Mouse (Mus musculus) G1E-ER4 (cell line): ENCODE measurements around the gene Med13l. TPM values are rescaled to one million over a fixed set of nuclear protein-coding genes. Genes with fewer than 3 reads are reported as not detected.

Source experiments
- GATA1 ChIP-seq: IDR thresholded peaks from one replicate; pipeline ENCODE4 v1.8.0; 2012; ENCODE audit warnings: low read length, inconsistent platforms
- polyA plus RNA-seq: library from polyadenylated mRNA; stranded (reverse); fragments of >175 nt; gene quantifications from 2 replicates; pipeline ENCODE4 v1.2.3, GENCODE M21; 2012

Gene Med13l
- polyA plus RNA-seq, 1 experiment: 4.9 TPM

GRCm38 (mm10) chr5:118649215-118650006 lies 88.9 kb downstream of the Med13l start:
- TF ChIP-seq GATA1: no peak

GRCm38 (mm10) chr5:118650007-118650548 lies 89.6 kb downstream of the Med13l start:
- TF ChIP-seq GATA1: no peak

- TF ChIP-seq GATA1: no peak
Observed at GRCm38 (mm10) chr5:118650746-118651145, 90.3 kb downstream of the Med13l start.

GRCm38 (mm10) chr5:118652611-118653010 lies 92.1 kb downstream of the Med13l start:
- no peak for TF ChIP-seq GATA1

GRCm38 (mm10) chr5:118654599-118654998 lies 94.1 kb downstream of the Med13l start:
- TF ChIP-seq GATA1: no peak

- TF ChIP-seq GATA1: no peak
Observed at GRCm38 (mm10) chr5:118655025-118655424, 94.5 kb downstream of the Med13l start.

- TF ChIP-seq GATA1: no peak
Observed at GRCm38 (mm10) chr5:118655428-118655827, 94.9 kb downstream of the Med13l start.

- no peak for TF ChIP-seq GATA1
Observed at GRCm38 (mm10) chr5:118655966-118656365, 95.5 kb downstream of the Med13l start.

- TF ChIP-seq GATA1: no peak
Observed at GRCm38 (mm10) chr5:118658256-118658837, 97.9 kb downstream of the Med13l start.

- TF ChIP-seq GATA1: no peak
Observed at GRCm38 (mm10) chr5:118659713-118660112, 99.2 kb downstream of the Med13l start.

GRCm38 (mm10) chr5:118661751-118662150 lies 101.3 kb downstream of the Med13l start:
- TF ChIP-seq GATA1: no peak

- no peak for TF ChIP-seq GATA1
Observed at GRCm38 (mm10) chr5:118663999-118664398, 103.5 kb downstream of the Med13l start.

- no peak for TF ChIP-seq GATA1
Observed at GRCm38 (mm10) chr5:118665023-118665422, 104.5 kb downstream of the Med13l start.

- TF ChIP-seq GATA1: no peak
Observed at GRCm38 (mm10) chr5:118666437-118667207, 106.1 kb downstream of the Med13l start.

GRCm38 (mm10) chr5:118667863-118668262 lies 107.4 kb downstream of the Med13l start:
- no peak for TF ChIP-seq GATA1

- no peak for TF ChIP-seq GATA1
Observed at GRCm38 (mm10) chr5:118668931-118669330, 108.5 kb downstream of the Med13l start.
